Mouse (Mus musculus) CH12.LX (cell line): ENCODE measurements around the gene Espl1.

Source experiments
- CTCF ChIP-seq, 2 experiments: IDR thresholded peaks in 1 of 2; conservative IDR thresholded peaks in 1 of 2; 2 replicates each; pipeline ENCODE4 v1.5.1; 2011 to 2012; ENCODE audit warnings: low read depth in 2 of 2, low read length in 2 of 2, improper control_type of control experiment in 1 of 2, inconsistent platforms in 1 of 2, mild to moderate bottlenecking in 1 of 2, moderate library complexity in 1 of 2
- ELF1 ChIP-seq: IDR thresholded peaks from 2 replicates; pipeline ENCODE4 v1.6.1; 2014; ENCODE audit warnings: low read depth, mild to moderate bottlenecking, inconsistent platforms, low read length, improper control_type of control experiment
- EP300 ChIP-seq: IDR thresholded peaks from 2 replicates; pipeline ENCODE4 v1.6.1; 2011; ENCODE audit warnings: low read length, improper control_type of control experiment
- MYC ChIP-seq: IDR thresholded peaks from 2 replicates; pipeline ENCODE4 v1.6.1; 2011; ENCODE audit warnings: low read depth, mild to moderate bottlenecking, improper control_type of control experiment, low read length
- POLR2A ChIP-seq: IDR thresholded peaks from 2 replicates; pipeline ENCODE4 v1.6.1; 2011; ENCODE audit warnings: low read depth, mild to moderate bottlenecking, improper control_type of control experiment, low read length
- TBP ChIP-seq: conservative IDR thresholded peaks from 2 replicates; pipeline ENCODE4 v1.6.1; 2011; ENCODE audit warnings: low read depth, low read length, improper control_type of control experiment
- TCF12 ChIP-seq: IDR thresholded peaks from 2 replicates; pipeline ENCODE4 v1.6.1; 2014; ENCODE audit warnings: low read depth, mild to moderate bottlenecking, inconsistent platforms, low read length, improper control_type of control experiment

- TF ChIP-seq TCF12 (no peak), TBP (no peak), EP300 (no peak), ELF1 (no peak), MYC (no peak), POLR2A (no peak), CTCF (conservative IDR thresholded peaks at IDR 0.05 in 1 of 2, IDR thresholded peaks at IDR 0.05 in 1 of 2; ENCODE audit: low read depth in 2 of 2, low read length in 2 of 2) (no peak)
These were observed 48.4 kb downstream of the Espl1 start for GRCm38 (mm10) chr15:102344490-102344889.
